Mouse (Mus musculus): Measurements from ENCODE around the gene Anxa8.

Anxa8 gene

GRCm38 (mm10) chr14:34085731-34086130, at the start of gene Anxa8:
Gene Anxa8, plus strand, starts transcription at chr14:34085981.
- no peak for DNase-seq (ENCODE audit: low spot score)

GRCm38 (mm10) chr14:34041241-34041640, 44.5 kb upstream of the Anxa8 start:
- DNase-seq (ENCODE audit: low spot score): no peak

GRCm38 (mm10) chr14:34043341-34043740, 42.4 kb upstream of the Anxa8 start:
- DNase-seq (ENCODE audit: low spot score): no peak

- DNase-seq (ENCODE audit: low spot score): no peak
Measured at GRCm38 (mm10) chr14:34050101-34050779, 35.5 kb upstream of the Anxa8 start.

- no peak for DNase-seq (ENCODE audit: low spot score)
Measured at GRCm38 (mm10) chr14:34052516-34052915, 33.3 kb upstream of the Anxa8 start, which contains the start of gene Antxrl. Gene Antxrl, plus strand, starts transcription at chr14:34052707.

GRCm38 (mm10) chr14:34071665-34072064, 14.1 kb upstream of the Anxa8 start:
- DNase-seq (ENCODE audit: low spot score): no peak

- no peak for DNase-seq (ENCODE audit: low spot score)
Measured at GRCm38 (mm10) chr14:34075346-34075745, 10.4 kb upstream of the Anxa8 start.

GRCm38 (mm10) chr14:34077222-34077621, 8.6 kb upstream of the Anxa8 start:
- DNase-seq (ENCODE audit: low spot score): no peak

GRCm38 (mm10) chr14:34078293-34078692, 7.5 kb upstream of the Anxa8 start:
- no peak for DNase-seq (ENCODE audit: low spot score)

- DNase-seq (ENCODE audit: low spot score): peak; percentile 69
Measured at GRCm38 (mm10) chr14:34080321-34080997, 5.3 kb upstream of the Anxa8 start.

- DNase-seq (ENCODE audit: low spot score): no peak
Measured at GRCm38 (mm10) chr14:34086806-34087205, 1.0 kb downstream of the Anxa8 start.

GRCm38 (mm10) chr14:34087856-34088398, 2.1 kb downstream of the Anxa8 start:
- no peak for DNase-seq (ENCODE audit: low spot score)

GRCm38 (mm10) chr14:34089796-34090195, 4.0 kb downstream of the Anxa8 start:
- DNase-seq (ENCODE audit: low spot score): no peak

GRCm38 (mm10) chr14:34091475-34091874, 5.7 kb downstream of the Anxa8 start:
- DNase-seq (ENCODE audit: low spot score): no peak

- DNase-seq (ENCODE audit: low spot score): no peak
Measured at GRCm38 (mm10) chr14:34092856-34093255, 7.1 kb downstream of the Anxa8 start.

GRCm38 (mm10) chr14:34096161-34096560, 10.4 kb downstream of the Anxa8 start:
- no peak for DNase-seq (ENCODE audit: low spot score)

- DNase-seq (ENCODE audit: low spot score): no peak
Measured at GRCm38 (mm10) chr14:34102601-34103000, 16.8 kb downstream of the Anxa8 start, which contains the start of gene A630023A22Rik. Gene A630023A22Rik, minus strand, starts transcription at chr14:34102754.

- DNase-seq (ENCODE audit: low spot score): no peak
Measured at GRCm38 (mm10) chr14:34103855-34104254, 18.1 kb downstream of the Anxa8 start.

- DNase-seq (ENCODE audit: low spot score): peak; percentile 65
Measured at GRCm38 (mm10) chr14:34104892-34105291, 19.1 kb downstream of the Anxa8 start.

GRCm38 (mm10) chr14:34106389-34107062, 20.7 kb downstream of the Anxa8 start:
- no peak for DNase-seq (ENCODE audit: low spot score)

- DNase-seq (ENCODE audit: low spot score): no peak
Measured at GRCm38 (mm10) chr14:34107594-34107993, 21.8 kb downstream of the Anxa8 start.

- DNase-seq (ENCODE audit: low spot score): no peak
Measured at GRCm38 (mm10) chr14:34114311-34114710, 28.5 kb downstream of the Anxa8 start.
